Mouse (Mus musculus) fat pad, adult 2 months (tissue): ENCODE data around the gene Gclc.

Source experiments
- DNase-seq: peaks from one replicate; pipeline ENCODE4 v3.0.0-alpha.2; 2011; ENCODE audit warnings: low read depth, low spot score; ENCODE audit errors: extremely low read depth

Gene Gclc

DNA sequence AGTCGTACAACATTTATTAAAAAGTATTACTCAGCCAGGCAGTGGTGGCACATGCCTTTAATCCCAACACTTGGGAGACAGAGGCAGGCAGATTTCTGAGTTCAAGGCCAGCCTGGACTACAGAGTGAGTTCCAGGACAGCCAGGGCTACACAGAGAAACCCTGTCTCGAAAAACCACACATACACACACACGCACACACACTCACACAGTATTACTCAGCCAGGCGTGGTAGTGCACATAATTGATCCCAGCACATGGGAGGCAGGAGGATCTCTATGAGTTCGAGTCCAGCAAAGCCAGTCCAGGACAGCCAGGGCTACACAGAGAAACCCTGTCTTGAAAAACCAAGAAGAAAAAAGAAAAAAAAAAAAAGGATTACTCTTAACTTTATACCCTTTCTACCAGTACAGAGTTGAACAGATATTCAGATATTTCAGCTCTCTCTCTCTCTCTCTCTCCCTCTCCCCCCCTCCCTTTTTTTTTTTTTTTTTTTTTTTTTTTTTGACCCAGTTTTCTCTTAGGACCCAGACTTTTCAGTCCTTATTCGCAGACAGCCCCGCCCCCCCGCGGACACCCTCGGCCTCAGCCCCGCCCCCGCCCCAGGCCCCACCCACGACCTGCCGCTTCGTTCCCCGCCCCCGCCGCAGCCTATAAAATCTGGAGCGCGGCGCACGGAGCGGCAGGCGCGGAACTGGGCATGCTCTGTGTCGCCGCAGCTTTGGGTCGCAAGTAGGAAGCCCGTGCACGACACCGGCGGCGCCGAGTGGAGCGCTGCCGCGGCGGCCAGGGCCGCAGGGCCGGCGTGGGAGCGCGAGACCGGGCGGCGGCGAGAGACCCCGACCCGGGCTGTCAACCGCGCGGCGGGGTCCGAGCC, at the start of gene Gclc:
Gclc (plus strand) TSS at position 683 of the 875 bp plus-strand sequence.
- no peak for DNase-seq

DNA sequence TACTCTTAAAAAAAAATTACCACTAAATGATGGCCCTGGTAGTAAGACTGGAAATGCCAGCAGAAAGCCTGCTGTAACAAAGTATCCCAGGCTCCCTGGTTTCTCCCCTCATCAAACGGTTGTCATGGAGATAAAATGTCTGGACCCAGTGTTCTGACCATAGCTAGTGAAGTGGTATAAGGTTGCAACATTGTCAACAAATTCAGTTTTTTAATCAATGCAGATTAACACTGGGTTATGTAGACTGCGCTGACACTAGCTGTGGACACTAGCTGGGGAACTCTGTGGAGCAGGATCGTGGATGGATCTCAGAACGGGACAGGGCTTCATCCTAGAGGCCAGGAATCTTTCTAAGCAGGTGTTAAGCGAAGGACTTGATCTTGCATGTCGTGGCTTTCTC, 47.8 kb upstream of the Gclc start:
- DNase-seq = no peak

DNA sequence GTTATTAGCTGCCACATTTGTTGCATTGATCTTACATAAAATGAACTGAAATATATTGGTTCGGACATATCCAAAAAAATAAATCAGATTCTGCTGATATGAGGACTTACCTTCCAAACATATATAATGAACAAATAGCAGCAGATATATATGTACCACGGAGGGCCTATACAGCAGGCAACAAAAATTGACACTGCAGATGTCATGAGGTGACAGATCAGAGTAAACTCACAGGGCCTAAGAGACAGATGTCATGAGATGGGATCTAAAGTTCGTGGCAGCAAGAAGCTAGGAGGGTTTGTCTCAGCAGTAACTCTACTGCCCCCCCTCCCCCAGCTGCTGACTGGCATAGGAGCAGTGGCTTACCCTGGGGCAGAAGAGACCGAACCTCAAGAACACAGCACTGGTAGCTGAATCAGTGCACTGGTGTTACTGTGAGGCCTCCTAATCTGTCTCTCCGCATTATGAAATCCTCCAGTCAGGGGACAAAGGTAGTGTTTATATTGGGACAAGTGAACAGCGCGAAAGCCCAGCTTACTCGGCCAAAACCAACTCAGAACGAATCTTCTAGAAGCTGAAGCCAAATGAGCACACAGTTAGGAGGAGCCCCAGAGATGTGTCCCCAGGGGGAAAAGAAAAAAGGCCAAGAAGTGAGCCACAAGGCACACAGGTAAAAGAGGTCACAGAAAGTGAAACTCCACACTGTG, 46.7 kb upstream of the Gclc start:
- DNase-seq = peak; percentile 95

DNA sequence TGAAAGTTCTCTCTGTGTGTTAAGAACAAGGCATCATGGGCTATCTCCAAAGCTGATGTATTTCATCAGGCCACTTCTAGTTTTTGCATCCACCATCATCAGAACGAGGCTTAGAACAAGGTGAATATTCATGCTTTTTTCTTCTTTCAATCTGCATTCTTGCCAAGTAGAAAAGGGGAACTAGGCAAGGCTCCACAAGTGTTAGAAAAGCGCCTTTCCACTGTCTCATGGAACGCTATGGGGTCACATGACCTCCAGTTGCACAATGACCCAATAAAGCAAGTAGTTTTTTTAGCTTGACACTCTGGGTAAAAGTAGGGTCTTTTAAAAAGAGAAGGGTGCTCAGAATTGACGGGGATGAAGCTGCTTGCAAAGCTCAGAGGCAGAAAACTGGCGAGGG, 45.4 kb upstream of the Gclc start:
- DNase-seq = no peak

DNA sequence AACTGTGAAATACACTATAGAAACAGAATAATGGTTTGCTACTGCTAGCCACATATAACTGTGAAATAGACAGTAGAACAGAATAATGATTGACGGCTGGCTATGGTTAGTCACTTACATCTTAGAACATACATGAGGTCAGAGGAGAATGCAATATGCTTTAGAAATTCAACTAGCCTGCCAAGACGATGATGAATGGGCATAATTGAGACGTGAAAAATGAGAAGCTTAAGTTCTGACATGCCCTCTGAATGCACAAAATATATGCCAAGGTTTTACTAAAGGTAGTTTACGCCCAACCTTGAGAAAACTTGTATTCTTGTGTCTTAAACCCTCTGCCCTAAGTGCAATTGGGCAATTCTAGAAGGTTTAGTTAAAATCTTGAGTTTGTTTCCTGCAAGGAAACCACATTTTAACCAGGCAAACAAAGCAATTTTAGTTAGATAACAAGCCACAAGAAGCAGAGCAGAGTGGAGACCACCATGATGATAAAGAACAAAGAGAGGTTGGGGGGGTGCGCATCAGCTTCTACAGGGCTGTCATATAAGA, 43.2 kb upstream of the Gclc start:
- peak; percentile 98 for DNase-seq

DNA sequence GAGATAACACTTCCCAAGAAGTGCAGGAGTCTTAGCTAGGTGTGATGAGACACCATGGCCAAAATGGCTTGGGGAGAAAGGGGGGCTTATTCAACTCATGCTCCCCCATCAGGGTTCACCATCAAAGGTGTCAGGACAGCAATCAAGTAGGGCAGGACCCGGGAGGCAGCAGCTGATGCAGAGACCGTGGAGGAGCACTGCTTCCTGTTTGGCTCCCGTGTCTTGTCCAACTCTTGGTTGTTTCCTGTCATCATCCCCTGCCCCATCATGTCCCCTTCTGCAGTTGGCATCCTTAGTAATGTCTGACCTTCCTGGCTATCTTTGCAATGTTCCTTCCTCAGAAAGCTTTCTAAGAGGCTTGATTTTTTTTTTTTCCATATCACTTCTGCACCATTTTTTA, 41.5 kb upstream of the Gclc start:
- DNase-seq = no peak

DNA sequence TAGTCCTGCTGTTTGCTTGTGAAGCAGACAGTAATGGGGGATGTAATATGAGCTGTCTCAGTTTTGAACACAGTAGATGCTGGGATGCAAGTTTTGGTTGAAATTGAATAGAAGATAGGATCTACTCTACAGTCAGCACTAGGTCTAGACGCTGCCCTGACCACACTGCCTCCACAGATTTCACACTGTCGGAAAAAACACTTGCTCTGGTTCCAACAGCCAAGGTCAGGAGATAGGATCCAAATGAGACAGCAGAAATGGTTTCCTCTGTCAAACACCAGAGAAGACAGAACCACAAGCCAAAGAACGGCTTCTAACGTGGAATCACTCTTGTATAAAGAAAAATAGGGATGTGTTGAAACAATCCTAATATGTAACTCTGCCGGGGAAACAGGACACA, 41.0 kb upstream of the Gclc start:
- DNase-seq = no peak

DNA sequence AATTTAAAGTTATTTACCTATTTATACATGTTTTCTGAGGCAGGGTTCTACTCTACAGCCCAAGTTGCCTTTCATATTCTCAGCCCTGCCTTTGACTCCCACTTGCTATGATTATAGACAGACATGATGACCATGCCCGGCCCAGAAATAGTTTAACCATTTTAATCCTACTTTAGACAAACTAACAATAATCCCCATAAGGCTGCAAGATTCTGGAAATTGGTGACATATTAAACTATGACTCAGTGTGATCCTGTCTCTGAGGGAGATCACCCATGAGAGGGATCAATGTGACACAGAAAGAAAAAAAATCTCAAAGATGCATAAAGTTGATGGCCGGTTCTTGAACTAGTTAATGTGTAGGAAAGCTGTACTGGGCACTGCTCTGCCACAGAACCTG, 39.1 kb upstream of the Gclc start:
- no peak for DNase-seq

DNA sequence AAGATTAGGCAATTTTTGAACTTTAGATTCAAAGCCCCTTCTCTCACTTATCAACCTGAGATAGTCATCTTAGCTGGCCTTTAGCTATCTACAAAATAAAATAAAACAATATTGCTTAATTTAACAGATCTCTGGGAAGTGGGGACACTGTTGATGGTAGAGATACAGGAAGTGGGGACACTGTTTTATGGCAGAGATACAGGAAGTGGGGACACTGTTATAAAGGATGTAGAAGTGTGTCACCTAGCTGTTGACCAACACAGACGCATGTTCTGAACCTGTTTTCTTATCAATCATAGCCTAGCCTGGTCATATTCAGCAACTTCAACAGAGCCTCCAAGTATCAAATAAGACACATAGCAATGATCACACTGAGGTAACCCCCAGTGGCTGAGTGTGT, 38.3 kb upstream of the Gclc start:
- no peak for DNase-seq

DNA sequence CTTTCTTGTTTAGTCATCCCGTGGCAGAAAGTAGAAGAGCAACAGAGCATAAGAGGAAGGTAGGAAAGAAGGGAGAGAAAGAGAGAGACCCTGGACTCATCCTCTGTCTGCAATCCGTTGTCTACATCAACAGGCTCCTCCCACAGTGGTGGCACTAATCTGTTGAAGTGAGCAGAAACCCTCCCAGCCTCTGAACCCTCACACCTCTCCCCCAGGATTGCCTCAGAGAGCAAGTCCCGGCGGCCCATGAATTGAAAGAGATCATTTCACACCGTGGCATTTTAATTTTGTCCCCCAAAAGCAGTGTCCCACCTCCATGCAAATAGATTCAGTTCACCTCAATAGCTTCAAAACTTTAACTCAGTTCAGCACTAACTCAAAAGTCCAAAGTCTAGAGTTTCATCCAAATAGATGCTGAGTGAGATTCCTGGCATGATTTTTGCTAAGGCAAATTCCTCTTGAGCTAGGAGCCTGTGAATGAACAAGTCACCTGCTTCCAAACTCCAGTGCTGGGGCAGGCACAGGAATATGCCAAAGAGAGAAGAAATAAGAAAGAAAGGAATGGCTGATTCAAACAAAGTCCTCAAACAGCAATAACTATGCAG, 36.4 kb upstream of the Gclc start:
- DNase-seq = no peak

DNA sequence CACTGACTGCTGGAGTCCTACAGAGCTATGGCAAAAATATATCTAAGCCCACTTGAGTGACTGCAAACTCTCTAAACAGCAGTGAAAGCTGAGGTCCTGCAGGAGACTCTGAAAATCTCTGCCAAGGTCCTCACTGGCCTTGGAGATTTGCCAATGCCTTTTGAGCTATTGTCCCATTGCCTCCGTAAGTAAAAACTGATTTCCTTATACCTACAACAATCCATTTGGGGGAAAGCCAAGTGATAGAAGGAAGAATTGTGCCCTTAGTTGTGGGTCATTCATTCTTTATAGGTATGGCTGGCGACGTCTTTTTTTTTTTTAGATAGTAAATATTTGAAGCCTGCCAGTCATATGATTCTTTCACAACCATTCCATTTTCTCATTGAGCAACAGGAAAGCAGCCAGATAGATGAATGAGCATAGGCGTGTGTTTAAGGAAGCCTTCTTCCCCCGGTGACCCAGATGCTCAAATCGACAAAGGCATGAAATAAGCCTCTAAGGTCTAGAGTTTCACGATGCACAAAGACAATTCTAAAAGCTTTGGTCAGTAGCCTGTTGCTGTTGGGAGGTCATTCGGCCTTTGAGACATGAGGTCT, 35.4 kb upstream of the Gclc start:
- DNase-seq = no peak

DNA sequence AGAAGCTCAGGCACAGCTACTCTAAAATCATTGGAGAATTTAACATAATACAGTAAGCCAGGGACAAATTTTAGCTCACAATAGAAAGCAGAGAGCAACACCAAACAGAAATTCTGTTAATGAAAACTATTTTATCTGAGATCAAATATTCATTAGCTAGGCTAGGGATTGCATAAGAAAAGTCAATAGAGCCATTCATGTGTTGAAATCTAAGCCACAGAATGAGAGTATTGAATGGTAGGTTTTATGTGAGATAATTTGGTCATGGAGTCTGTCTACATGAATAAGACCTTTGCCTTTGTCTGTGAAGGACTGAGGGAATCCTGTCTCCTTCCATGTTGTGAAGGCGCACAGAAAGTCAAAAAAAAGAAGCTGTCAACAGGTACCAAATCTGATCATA, 34.7 kb upstream of the Gclc start:
- no peak for DNase-seq

DNA sequence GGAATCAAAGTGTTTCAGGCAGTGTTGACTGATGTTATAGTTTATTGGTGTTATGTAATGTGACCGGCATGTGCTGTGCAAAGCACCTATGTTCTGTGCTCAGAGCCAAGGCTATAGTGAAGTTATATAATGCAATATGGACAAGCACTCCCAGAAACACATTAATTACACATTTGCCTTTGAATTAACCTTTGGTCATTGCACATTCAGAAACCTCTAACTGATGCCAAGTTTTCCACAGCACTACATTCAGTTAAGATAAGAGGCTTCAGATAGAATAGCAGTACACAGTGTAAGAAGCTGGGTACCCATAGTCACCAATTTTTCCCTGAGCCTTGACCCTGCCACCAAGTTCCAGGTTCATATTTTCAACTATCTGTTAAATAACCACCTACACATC, 32.0 kb upstream of the Gclc start:
- DNase-seq = no peak

DNA sequence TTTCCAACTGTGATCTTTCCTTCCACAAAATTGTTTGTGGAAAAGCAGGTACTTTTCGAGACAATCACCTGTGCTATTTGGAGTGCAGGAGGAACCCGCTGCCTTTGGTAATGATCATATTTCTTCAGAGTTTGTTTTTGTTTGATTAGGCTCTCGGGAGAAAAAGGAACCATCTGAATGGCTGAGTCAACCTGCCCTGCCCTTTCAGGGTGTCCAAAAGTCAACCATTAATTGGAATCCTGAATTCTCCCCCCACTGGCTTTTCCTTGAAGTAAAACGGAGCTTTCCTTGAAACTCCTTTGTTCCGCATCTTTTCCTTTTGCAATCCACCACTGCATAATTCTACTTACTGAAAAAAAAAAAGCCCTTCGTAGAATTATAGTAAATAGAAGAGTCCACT, 30.1 kb upstream of the Gclc start:
- no peak for DNase-seq

DNA sequence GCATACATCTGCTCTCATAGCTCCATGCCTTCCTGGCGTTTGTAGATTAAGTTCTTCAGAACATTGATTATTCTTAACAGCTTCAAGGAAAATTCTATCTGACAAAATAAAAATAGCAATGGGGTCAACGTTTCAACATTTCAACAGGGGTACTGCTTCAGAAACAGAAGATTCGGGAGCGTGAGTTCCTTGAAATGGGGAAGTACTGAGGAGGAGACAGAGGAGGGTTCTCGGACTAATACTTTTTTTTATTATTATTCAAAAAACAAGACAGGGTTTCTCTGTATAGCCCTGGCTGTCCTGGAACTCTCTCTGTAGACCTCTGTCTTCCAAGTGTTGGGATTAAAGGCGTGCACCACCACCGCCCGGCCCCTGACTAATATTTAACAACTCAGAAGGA, 28.9 kb upstream of the Gclc start:
- no peak for DNase-seq

DNA sequence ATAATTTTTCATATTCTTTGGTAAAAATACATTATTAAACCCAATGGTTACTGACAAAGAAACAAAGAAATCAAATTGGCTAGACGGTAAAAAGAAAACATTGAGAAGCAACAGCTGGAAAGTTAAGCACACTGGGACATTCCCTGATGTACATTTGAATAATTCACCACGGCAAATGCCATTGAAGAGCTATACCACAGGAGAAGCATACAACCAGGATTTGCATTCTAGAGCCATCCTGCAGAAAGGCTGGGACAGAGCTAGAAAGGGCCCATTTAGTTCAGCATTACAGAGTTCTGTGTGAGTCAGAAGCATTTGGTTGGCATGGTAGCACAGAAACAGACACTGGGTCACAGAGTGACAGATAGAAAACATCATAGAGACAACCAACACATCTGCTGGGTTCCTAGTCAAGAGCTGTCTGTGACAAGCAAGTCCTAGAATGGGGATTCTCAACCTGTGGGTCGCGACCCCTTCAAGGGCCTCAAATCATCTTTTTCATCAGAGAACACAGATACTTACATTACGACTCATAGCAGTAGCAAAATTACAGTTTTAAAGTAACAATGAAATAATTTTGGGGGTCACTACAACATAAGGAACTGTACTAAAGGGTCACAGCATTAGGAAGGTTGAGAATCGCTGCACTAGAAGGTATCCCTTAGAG, 28.2 kb upstream of the Gclc start:
- DNase-seq = no peak

DNA sequence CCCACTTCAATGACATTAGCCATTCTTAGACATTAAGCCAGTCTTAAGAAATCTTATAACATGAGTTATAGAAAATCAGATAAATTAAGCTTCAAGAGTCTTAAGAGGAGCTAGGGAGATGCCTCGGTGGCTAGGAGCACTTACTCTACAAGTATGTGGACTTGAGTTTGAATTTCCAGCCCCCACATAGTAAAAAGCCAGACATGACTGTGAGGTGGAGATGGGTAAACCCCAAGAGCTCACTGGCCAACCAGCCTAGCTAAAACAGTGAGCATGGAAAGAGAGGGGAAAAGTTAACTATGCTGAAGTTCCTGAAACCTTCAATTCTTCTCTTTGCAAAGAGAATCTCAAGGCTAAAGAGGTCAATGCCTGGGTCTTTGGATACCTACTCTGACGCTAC, 27.3 kb upstream of the Gclc start:
- DNase-seq = no peak

DNA sequence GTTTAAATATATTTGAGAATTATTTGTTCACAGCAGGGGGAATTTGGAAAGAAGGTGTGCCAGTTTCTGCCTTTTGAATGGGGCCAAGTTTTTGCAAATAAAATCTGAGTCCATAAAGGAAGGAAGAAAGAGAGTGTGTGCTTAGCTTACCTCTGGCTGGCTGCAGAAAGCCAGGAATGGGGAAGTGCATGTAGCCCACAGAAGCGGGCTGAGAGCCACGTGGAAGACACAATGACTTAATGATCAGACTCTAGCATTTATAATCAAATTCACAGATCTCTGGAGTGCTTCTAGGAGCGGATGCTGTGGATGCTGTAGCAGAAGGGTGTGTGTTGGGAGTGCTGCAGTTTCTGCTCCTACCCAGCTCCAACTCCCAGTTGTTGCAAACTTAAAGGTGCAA, 22.3 kb upstream of the Gclc start:
- no peak for DNase-seq

DNA sequence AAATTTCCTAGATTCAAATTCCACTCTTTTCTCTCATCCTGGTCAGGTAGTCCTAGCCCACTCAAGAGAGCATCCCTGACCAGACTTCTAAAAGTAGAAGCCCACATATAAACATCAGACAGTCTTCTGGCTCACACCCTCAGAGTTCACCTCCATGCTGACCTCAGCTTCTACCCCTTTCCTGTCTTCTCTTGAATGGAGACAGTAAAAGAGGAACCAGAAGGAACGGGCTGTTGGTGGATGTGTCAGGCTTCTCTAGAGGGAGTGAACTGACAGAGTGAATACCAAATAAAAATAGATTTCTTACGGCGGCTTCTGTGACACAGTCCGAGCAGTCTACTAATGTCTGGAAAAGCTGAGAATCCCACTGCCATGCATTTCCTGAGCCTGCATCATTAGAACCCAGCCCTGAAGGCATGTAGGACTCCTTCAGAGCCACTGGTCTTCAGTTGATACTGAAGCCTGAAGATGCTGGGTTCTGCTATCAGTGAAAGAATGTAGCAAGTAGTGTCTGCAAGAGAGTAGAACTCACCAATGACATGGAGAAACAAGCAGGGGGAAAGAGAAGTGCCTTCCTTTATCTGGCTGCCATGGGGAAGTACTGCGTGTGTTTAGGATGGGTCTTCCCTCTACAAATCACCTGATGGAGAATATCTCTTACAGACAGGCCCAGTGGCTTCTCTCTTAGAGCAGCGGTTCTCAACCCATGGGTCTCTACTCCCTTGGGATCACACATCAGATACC, 16.9 kb upstream of the Gclc start:
- no peak for DNase-seq

DNA sequence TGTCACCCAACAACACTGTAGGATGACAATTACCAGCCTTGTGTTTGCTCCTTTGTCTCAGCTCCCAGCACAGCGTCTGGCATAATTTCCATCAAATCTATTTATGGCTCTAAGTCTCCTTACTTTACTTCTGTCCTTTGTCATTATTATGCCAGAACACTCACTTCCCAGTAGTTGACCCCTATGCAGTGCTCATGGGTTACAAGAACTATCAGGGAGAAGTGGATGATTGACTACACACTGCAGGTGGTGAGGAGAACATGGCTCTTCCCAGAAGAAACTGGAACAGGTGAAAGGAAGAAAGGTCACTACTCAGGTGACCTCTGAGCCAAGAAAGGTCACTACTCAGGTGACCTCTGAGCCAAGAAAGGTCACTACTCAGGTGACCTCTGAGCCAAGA, 12.9 kb upstream of the Gclc start:
- no peak for DNase-seq
